Mouse (Mus musculus) left cerebral cortex, postnatal 36 days (tissue): Measurements from ENCODE around the gene Bcl2a1b. TPM values are rescaled to one million over a fixed set of nuclear protein-coding genes. Genes with fewer than 3 reads are reported as not detected.
"Not testable (repeated sequence)": the region's sequence is repeated elsewhere in the genome, so short reads cannot be mapped to it uniquely, and the experiment has no call there.

ENCODE experiments used
- DNase-seq, 2 experiments: peaks; one replicate each; pipeline ENCODE4 v3.0.0; 2021 to 2022; ENCODE audit warnings: low spot score in 2 of 2, mixed read lengths in 1 of 2
- intact Hi-C: fragments of 180-260 bp; cut with DNase I; formaldehyde crosslinking; loops from one replicate; pipeline ENCODE4 v1.15.1; 2025
- total RNA-seq, 2 experiments: library from RNA; stranded (reverse); gene quantifications; 2 replicates each; pipeline ENCODE4 v1.2.3; 2021

Gene Bcl2a1b
- total RNA-seq = under 1 TPM in 1 of 2 experiments, not detected in 1; 0.64 TPM

DNA sequence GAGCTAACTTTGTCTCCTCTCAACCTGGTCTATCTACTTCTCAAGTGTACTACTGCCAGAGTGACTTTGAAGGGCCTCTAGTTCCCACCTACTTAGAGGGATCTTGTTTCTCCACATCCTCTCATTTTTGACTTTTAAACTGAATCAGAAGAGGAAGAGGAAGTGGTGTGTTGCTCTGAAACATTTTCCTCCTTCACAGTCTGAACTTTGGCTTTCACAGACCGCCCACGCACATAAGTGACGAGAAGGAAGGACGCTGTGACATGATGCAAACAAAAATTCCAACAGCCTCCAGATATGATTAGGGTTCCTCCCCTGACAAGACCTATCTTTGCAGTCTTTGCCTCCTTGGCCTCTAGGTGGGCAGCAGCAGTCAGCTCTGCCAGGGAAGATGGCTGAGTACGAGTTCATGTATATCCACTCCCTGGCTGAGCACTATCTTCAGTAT lies at the start of gene Bcl2a1b, which contains the start of gene Gm29094:
Gene Bcl2a1b (plus strand): TSS at position 241 of the 448 bp plus-strand sequence.
Gene Gm29094 (plus strand): TSS at position 411 of the 448 bp plus-strand sequence.
- intact Hi-C loops, DNase-seq: not testable (repeated sequence)

DNA sequence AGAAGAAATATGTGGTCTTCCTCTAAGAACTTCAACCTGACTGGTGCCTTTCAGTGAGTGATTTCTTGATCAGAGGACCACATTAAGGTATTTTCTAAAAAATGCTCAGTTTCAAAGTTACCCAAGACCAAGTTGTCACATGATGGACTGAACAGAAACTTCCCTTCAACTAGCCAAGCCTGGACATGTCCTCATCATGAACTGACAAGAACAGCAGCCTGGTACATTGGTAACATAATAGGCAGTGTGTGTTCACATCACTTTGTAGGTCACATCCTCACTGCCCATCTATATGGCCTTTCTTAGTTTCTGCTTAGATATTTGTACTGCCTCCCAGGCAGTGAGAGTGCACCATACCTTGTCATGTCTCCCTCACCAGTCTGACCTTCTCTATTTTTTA lies 26.5 kb upstream of the Bcl2a1b start:
- intact Hi-C loops, DNase-seq: not testable (repeated sequence)

DNA sequence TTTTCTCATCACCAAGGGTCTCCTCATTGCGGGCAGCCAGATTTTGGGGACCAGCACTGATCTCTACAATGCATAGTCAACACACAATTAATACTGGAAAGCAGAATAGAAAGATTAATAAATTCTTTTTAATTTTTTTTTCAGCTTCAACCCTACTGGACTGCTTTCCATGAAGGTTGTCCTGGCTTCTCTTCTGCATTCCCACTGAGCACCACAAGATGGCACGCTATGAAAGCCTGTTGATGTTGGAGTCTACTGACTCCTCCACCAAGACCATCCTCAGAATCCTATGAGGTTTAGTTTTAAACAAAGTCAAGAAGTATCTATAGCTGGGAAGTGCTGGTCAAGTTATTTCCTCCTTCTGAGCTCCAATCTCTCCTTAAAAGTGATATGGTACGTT lies 20.2 kb upstream of the Bcl2a1b start:
- intact Hi-C loops = not testable (repeated sequence)
- DNase-seq = peak; percentile 60 to 66

DNA sequence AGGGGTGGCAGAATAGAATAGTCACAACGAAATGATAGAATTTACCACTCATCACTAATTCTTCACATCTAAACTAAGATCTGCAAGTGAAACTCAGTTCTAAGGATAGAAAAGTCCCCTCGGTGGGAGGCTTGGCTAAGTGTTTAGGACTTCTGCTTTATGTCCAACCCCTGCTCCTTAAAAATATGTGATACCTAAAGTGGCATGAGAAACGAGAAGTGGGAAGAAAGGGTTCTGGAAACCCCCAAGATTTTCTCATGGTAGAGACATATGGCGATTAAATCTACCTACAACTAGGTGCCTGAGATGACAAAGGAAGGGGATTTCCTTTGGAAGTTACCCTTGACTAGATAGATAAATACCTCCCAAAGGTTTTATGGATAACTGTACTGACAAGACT lies 19.5 kb upstream of the Bcl2a1b start:
- intact Hi-C loops, DNase-seq: not testable (repeated sequence)

DNA sequence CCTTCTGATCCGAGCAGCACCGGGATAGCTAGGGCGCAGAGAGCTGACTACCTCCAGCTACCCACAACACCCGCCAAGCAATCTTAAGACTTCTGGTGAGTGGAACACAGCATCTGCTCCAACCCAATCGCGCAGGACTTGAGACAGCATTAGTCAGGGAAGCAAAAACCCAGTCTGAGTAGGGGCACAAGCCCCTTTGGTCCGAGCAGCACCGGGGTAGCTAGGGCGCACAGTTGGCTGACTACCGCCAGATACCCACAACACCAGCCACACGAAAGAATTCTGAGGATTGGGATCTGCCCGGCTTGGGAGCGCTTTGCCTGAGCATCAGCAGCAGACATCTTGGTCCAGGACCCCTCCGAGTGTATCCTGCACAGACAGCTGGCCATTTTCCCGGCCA lies 12.0 kb upstream of the Bcl2a1b start:
- DNase-seq, intact Hi-C loops: not testable (repeated sequence)

DNA sequence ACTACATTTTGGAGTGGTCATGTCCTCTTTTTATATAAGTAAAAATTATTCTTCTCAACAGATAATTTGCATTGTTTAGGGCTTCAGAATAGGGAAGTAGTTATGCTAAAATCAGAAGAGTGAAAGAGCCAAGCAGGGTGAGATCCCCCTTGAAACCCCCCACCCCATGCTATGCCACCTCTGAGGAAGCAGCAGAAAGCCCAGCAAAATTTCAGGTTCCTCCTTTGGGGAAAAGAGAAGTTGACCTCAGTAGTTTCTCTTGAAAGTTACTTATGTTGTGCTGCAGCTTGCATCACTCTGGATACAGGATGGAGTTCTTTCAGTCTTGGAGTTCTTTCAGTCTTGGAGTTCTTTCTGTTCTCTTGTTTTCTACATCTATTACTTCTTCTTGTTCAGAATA lies 3.5 kb upstream of the Bcl2a1b start:
- DNase-seq, intact Hi-C loops: not testable (repeated sequence)

DNA sequence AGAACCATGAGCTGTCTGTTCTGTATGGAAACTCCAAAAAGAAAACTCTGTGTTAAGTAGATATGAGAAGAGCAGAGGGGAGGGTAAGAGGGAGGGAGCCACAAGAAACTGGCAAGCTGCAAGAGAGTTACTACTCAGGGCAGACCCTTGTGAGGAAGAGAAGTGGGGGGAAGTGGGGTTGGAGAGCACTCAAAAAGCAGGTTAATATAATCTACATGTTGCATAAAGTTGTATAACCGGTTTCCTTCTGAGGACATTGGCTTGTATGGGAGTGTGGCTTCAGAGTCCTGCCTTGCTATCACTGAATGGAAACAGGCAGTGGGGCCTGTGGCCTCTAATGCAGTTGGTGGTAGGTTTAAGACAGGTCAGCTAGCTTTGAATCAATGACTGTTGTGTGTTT lies 1.5 kb upstream of the Bcl2a1b start:
- DNase-seq, intact Hi-C loops: not testable (repeated sequence)

DNA sequence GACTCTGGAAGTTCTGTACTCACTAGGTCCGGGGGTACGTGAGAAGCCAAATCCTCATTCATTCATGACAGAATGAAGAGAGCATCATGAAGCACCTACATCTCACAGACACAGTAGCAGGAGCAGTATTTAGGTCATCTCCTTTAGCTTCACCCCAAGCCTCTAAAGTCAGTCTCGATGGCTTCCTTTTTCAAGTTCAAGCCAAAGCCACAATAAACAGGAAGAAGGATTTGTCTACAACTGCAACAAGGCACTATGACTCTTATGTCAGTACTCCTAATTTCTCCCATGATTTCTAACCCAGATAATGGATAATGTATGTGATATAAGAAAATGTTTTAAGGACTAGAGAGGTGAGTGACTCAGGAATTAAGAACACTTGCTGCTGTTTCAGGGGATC lies 660 bp upstream of the Bcl2a1b start:
- intact Hi-C loops, DNase-seq: not testable (repeated sequence)

DNA sequence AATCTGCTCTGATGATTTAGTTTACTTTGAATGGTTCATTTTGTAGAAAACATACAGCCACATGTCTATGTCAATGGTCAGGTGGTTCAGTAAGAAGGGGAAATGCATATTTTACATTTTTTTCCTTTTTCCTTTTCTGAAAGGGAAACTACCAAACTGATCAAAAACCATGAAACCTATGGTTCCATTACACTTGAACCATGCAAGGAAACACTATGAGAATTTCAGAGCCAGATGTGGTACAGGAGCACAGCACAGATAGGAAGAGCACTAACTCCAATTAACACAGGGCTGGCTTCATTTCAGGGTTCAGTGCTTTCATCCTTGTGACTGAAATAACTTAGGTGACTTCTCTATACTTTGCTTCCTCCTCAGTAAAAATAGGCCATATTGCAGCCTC lies 3.2 kb downstream of the Bcl2a1b start:
- DNase-seq, intact Hi-C loops: not testable (repeated sequence)

DNA sequence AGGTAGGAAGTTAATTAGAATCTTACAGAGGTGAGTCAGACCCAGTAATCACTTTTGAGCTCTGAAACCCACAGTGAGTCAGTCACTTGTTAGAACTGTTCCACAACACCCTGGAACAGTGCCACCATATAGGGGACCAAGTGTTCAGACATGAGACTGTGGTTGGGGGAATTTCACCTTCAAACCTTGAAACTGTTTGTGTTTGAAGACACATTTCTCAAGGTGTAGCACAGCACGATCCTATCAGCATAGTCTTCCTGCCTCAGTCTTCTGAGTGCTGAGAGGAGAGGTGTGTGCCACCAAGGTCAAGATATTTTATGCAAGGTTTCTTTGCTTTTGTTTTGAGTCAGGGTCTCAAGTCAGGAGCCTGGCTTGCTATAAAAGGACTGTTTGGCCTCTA lies 9.9 kb downstream of the Bcl2a1b start:
- DNase-seq = not testable (repeated sequence)
- intact Hi-C loops = loop anchor here (5.0 kb wide), 1 partner anchor 487 kb away; the partner anchor contains the start of gene Mthfsl

DNA sequence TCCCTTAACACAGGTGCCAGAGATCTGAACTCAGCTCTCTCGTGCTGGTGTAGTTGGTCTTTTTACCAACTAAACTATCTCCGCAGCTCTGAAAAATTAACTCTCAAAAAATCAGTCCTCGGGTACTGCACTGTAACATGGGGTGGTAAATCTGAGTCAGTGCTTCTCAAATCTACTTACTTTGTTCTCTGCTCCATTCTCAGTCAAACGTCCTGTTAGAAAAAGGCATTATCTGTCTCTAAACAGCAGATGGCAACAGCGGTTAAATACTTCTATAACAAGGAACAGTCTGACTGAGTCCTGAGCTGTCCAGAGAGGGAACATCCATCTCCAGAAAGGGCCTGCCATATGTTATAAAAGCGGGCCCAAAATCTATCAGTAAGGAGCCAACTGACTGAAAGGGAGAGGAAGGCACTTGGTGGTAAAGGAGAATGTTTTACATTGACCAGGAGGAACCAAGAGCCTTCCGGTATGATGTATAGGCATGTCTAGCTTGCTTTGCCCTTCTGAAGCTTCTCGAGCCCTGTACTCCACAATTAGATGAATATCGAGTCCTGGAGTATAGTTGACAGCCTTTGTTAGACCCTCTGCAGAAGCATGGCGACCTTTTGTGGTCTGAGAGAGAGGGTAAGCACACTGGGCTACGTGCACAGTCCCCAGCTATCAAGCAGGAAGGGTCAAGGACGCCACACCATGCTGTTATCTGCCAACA lies 11.5 kb downstream of the Bcl2a1b start, which contains the start of gene Mthfs:
Gene Mthfs (plus strand): TSS at position 324 of the 712 bp plus-strand sequence.
- intact Hi-C loops = not testable (repeated sequence)
- DNase-seq = peak in 1 of 2 experiments; percentile 30

DNA sequence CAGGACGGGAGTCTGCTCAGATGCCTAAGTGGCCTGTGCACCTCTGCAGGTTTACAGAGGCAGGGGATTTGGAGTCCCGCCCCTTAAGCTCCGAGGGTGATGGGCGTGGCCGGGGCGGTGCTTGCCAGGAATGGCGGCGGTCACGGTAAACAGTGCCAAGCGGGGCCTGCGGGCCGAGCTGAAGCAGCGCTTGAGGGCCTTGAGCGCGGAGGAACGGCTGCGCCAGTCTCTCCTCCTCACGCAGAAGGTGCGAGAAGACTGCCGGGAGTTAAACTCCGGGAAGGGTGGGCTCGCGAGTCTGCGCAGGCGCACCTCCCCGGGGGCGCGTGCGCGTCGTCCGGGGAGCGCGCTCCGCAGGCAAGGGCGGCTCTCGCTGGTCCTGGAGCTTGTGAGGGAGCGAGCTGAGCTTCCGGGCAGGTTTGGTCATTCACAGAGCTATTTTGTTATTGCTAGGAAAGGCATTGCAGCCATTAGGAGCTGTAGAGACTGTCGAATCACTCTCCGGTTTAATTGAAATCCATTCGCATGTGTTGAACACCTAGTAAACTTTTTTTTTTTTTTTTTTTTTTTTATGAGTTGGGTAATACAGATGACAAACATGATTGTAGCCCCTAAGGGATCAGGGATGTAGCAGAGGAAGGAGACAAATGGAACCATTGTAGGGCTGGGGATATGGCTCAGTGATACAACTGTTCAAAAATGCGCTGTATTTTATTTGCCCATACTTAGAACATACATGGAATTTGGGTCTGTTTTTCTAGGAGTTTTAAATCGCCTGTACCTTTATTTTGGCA lies 12.3 kb downstream of the Bcl2a1b start:
- peak; percentile 97 to 98 for DNase-seq
- intact Hi-C loops = not testable (repeated sequence)

DNA sequence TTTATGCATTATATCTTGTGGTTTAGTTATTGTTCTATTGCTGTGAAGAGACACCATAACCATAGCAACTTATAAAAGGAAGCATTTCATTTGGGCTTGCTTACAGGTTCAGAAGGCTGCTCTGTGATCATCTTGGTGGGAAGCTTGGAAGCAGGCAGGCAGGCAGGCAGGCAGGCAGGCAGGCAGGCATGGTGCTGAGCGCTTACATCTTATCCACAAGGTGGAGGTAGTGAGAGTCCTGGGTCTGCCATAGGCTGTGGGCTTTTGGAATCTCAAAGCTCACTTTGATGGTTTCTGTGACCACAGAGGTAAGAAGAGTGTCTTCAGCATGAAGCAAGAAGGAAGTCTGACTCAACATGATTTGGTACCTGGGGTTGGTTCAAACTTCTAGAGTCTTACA lies 13.4 kb downstream of the Bcl2a1b start:
- intact Hi-C loops, DNase-seq: not testable (repeated sequence)

DNA sequence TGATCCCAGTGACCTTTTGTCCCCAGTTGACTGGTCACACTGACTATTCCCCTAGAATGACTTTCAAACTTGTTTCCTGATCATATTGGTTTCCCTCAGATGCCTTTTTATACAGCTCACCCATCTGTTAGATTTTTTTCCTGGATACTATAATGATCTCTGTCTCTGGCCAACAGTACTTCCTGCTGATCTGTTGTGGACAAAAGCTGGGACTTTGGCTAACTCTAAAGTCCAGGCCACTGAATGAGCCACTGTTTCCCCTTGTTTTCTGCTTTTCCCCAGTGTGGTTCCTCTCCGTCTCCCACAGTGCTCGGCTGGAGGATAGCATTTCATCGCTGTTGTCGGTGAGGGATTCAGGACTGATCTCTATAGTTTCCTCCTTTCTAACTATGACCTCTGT lies 19.2 kb downstream of the Bcl2a1b start:
- intact Hi-C loops, DNase-seq: not testable (repeated sequence)

DNA sequence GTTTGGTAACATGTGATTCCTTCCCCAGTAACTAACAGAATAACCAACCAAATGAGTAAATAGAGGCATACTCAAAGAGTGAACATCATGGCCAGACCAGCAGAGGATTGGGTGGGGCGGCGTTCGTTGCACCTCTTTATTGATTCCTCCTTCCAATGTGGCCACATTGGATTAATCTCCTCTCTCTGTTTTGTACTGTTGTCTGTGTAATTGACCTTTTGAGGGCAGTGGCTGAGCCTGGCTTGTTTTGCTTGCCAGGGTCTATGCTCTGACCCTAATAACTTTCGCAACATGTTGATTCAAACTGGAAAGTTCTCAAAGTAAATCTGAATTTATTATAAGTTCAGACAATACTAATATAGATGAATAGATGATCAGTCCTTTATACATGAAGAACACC lies 20.7 kb downstream of the Bcl2a1b start:
- intact Hi-C loops, DNase-seq: not testable (repeated sequence)

DNA sequence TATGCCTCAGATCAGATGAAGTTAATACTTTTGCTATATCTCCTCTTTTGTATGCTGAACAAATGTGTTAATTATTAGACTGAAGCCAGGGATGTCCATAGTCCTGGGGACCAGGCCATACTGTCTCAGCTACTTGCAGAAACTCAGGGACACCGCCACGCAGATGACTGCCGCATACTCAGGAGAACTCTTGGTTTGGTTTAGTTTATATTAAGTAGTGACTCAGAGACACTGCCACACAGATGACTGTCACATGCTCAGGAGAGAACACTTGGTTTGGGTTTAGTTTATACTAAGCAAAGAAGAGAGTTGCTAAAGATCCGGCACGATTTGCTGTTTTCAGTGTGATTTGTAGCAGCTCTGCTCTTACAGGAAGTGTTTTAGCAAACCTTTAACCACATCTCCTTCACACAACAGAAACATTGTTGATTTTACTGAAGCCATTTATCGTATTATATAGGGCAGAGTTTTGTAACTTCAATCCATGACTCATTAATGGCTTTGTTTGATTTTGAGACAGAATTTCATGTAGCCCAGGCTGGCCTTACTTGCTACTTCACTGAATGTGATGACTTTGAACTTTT lies 21.8 kb downstream of the Bcl2a1b start:
- intact Hi-C loops, DNase-seq: not testable (repeated sequence)

DNA sequence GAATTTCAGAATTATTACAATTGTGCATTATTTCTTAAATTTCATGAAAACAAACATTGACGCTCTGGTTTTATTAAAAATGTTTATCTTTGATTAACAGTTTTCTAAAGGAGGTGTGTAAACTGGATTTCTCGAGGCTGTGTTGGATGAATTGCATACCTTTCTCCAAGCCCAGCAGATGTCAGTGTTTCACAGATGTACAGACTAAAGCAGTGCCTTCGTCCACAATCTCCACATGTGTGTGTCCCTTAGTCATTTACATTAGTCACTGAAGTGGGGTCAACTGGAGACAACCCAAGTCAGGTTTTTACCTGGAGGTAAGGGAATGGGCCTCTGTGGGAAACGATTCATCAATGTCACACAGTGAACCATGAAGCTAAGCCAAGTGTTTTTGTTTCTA lies 27.1 kb downstream of the Bcl2a1b start:
- DNase-seq = no peak
- intact Hi-C loops = loop anchor here (5.0 kb wide), 2 partner anchors 451 to 519 kb away; no protein-coding TSS in a partner anchor

DNA sequence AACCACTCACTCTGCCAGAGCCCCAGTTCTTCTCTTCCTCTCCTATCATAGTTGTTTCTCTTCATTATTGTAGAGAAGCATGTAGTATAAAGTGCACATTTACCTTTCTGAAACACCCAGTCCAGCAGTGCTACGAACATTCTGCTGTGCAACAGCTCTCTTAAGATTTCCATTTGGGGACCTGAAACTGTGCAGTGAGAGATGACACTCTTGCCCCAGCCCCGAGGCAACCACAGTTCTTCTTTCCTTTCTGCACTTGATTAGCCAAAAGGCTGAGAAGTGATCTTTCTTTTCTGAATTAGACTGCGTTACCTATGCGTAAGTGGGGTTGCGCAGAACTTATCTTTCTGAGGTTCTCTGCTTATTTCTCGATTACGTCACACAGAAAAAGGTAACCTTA lies 29.1 kb downstream of the Bcl2a1b start:
- DNase-seq = no peak
- intact Hi-C loops = loop anchor here (5.0 kb wide), 2 partner anchors 449 to 521 kb away; no protein-coding TSS in a partner anchor

DNA sequence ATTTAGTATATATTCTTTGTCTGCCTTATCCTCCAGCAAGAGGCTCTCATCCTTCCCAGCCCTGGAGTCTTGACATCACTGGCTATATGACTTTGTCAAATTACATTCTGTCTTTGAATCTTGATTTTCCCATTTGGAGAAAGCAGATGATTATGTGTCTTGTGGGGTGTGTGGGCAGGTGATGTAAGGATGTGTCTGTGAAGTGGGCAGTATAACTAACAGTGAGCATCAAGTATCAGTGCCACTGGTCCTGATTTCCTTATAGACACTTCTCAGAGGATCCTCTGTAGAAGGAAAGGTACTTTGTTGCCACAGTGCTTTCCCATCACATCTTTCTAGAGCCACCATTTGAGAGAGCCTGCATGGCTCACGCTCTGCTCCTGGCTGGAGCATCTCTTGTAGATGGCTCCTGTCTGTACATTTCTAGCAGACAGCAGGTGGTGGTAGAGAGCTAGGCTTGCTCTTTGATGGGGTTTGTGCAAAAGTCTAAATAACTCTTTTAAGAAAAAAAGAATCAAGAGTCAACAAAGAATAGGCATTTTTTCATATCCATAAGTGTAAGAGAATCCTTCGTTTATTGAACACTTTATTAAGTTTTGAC lies 32.0 kb downstream of the Bcl2a1b start:
- intact Hi-C loops = not testable (repeated sequence)

More for the DNA sequence above, 32.0 kb downstream of the Bcl2a1b start:
- peak; percentile 40 to 56 for DNase-seq
